ENCODE assay signal across 8 mouse cellular contexts in genomic region chr4:155122444-155123040, GRCm38 (mm10). TPM values are rescaled to one million over a fixed set of nuclear protein-coding genes. Genes with fewer than 3 reads are reported as not detected.
A peak's percentile ranks its signal among the peaks of the same experiment; 100 is the strongest.
DNase-seq lines count a peak whose midpoint lies in the region; ATAC-seq and TF ChIP-seq lines count a peak whose summit lies in the region.

No protein-coding gene starts in this region.

- peaks cover 40% of the 10 kb centered on the region for H3K4me1 ChIP-seq in kidney, embryonic 16.5 days (ENCODE audit: insufficient read depth, low read length)
- H3K4me1 ChIP-seq in embryonic facial prominence, embryonic 14.5 days (ENCODE audit: control insufficient read depth, insufficient read depth, low read length): peaks cover 25% of the 10 kb centered on the region
- H3K4me1 ChIP-seq in heart, adult 2 months (ENCODE audit: control insufficient read depth, insufficient read depth, low read length): no peaks in the 10 kb centered on the region

- H3K4me3 ChIP-seq in kidney, embryonic 16.5 days (ENCODE audit: low read length): no peak overlapping the region
- no peak overlapping the region for H3K4me3 ChIP-seq in embryonic facial prominence, embryonic 14.5 days (ENCODE audit: low read depth, low read length)
- H3K4me3 ChIP-seq in heart, adult 2 months: no peak overlapping the region

- ATAC-seq in kidney, embryonic 16.5 days (ENCODE audit: low FRiP score, low TSS enrichment): peak; percentile 50
- ATAC-seq in embryonic facial prominence, embryonic 14.5 days (ENCODE audit: low read depth): peak; percentile 89

- no peak overlapping the region for H3K4me2 ChIP-seq in kidney, embryonic 16.5 days (replicated peaks; ENCODE audit: low read depth, low read length)
- H3K4me2 ChIP-seq in embryonic facial prominence, embryonic 14.5 days (ENCODE audit: low read depth, low read length): peak overlapping the region; percentile 31

- H3K36me3 ChIP-seq in kidney, embryonic 16.5 days (ENCODE audit: insufficient read depth, low read length): no peaks in the 10 kb centered on the region
- H3K36me3 ChIP-seq in embryonic facial prominence, embryonic 14.5 days (ENCODE audit: control insufficient read depth, insufficient read depth, low read length): no peaks in the 10 kb centered on the region
- H3K36me3 ChIP-seq in heart, adult 2 months (ENCODE audit: control insufficient read depth, insufficient read depth, low read length): no peaks in the 10 kb centered on the region

- intact Hi-C loops in heart, adult 2 months (cut with DNase I): no loop called here

- peaks cover 3% of the 10 kb centered on the region; the same call in 1 of the 2 replicates for H3K9me3 ChIP-seq in kidney, embryonic 16.5 days (ENCODE audit: low read length)
- peaks cover 12% of the 10 kb centered on the region for H3K9me3 ChIP-seq in embryonic facial prominence, embryonic 14.5 days (ENCODE audit: control insufficient read depth, low read length)

- WGBS in kidney, embryonic 16.5 days: 21% methylated on average over 16 of the region's 16 CpGs
- 9% methylated on average over 15 of the region's 16 CpGs for WGBS in embryonic facial prominence, embryonic 14.5 days
- WGBS in heart, adult 2 months: 36% methylated on average over 16 of the region's 16 CpGs

- no peak overlapping the region; the same call in 1 of the 2 replicates for H3K9ac ChIP-seq in kidney, embryonic 16.5 days (replicated peaks; ENCODE audit: low read length)
- H3K9ac ChIP-seq in embryonic facial prominence, embryonic 14.5 days (ENCODE audit: low read depth, low read length): peak overlapping the region; percentile 53
- H3K9ac ChIP-seq in heart, adult 2 months (ENCODE audit: low read depth, low read length): no peak overlapping the region

- no peak for TF ChIP-seq EP300 in heart, adult 2 months (IDR thresholded peaks at IDR 0.05; ENCODE audit: insufficient read depth, low read depth, low read length)

- TF ChIP-seq POLR2A in heart, adult 2 months (IDR thresholded peaks at IDR 0.05; ENCODE audit: insufficient read depth, low read depth, low read length): no peak

- no peak for TF ChIP-seq CTCF in heart, adult 2 months (IDR thresholded peaks at IDR 0.05)

- H3K27me3 ChIP-seq in kidney, embryonic 16.5 days (ENCODE audit: insufficient read depth, low read length): no peaks in the 10 kb centered on the region
- H3K27me3 ChIP-seq in embryonic facial prominence, embryonic 14.5 days (replicated peaks; ENCODE audit: control insufficient read depth, insufficient read depth, low read length): no peaks in the 10 kb centered on the region
- no peaks in the 10 kb centered on the region for H3K27me3 ChIP-seq in heart, adult 2 months (ENCODE audit: control insufficient read depth, insufficient read depth, low read length)

- no peaks in the 10 kb centered on the region for H3K79me2 ChIP-seq in heart, adult 2 months (replicated peaks; ENCODE audit: control insufficient read depth, insufficient read depth, low read length)

- peak overlapping the region; percentile 45 for H3K27ac ChIP-seq in kidney, embryonic 16.5 days (ENCODE audit: low read length)
- H3K27ac ChIP-seq in embryonic facial prominence, embryonic 14.5 days (replicated peaks; ENCODE audit: low read depth, low read length): peak overlapping the region; percentile 94
- H3K27ac ChIP-seq in heart, adult 2 months: peak overlapping the region; percentile 23

- no peak for DNase-seq in kidney, adult 18-20 months
- peak; percentile 97 for DNase-seq in embryonic facial prominence, embryonic 14.5 days (ENCODE audit: low spot score)
- DNase-seq in heart, adult 2 months: peak in 1 of 2 experiments; percentile 67
- DNase-seq in kidney, postnatal 14 days: peak; percentile 75
- DNase-seq in lung, adult 18-20 months: peak; percentile 82 to 88
- DNase-seq in right cerebral cortex, adult 18-20 months: peak; percentile 98
- no peak for DNase-seq in thymus, postnatal 14 days

RNA-seq across cellular contexts. Expression of gene Morn1, which starts 36.2 kb away (rescaled TPM):
- polyA plus RNA-seq in kidney, embryonic 16.5 days (2015; fragmentation: Nextera tagmentation; extraction: Ambion mirVana): 5.9 and 7.0 TPM in 2 replicates
- 3.9 and 4.7 TPM in 2 replicates for polyA plus RNA-seq in embryonic facial prominence, embryonic 14.5 days (2014; fragmentation: Nextera tagmentation; extraction: Ambion mirVana)
- 1 to 10 TPM; 1.1 to 1.3 TPM for total RNA-seq in heart, adult 2 months (2021)
- 2.5 and 2.6 TPM in 2 replicates for polyA plus RNA-seq in heart, adult 2 months (2012; rRNA removed)

RNA-seq across cellular contexts. Expression of gene Rer1, which starts 36.4 kb away (rescaled TPM):
- polyA plus RNA-seq in kidney, embryonic 16.5 days (2015; fragmentation: Nextera tagmentation; extraction: Ambion mirVana): 158 and 162 TPM in 2 replicates
- 180 and 187 TPM in 2 replicates for polyA plus RNA-seq in embryonic facial prominence, embryonic 14.5 days (2014; fragmentation: Nextera tagmentation; extraction: Ambion mirVana)
- 10 to 100 TPM; 67.6 to 74.7 TPM for total RNA-seq in heart, adult 2 months (2021)
- polyA plus RNA-seq in heart, adult 2 months (2012; rRNA removed): 54.7 and 102 TPM in 2 replicates

RNA-seq across cellular contexts. Expression of gene Pex10, which starts 55.7 kb away (rescaled TPM):
- 26.3 and 27.3 TPM in 2 replicates for polyA plus RNA-seq in kidney, embryonic 16.5 days (2015; fragmentation: Nextera tagmentation; extraction: Ambion mirVana)
- polyA plus RNA-seq in embryonic facial prominence, embryonic 14.5 days (2014; fragmentation: Nextera tagmentation; extraction: Ambion mirVana): 5.8 and 7.3 TPM in 2 replicates
- 10 to 100 TPM; 18.4 to 19.4 TPM for total RNA-seq in heart, adult 2 months (2021)
- polyA plus RNA-seq in heart, adult 2 months (2012; rRNA removed): 26.5 and 26.7 TPM in 2 replicates

Comparison
In these comparisons a context has a peak if more than half of its experiments do, and no peak if none do; other contexts are left out.
1. DNase-seq: peak in embryonic facial prominence, embryonic 14.5 days (single experiment), kidney, postnatal 14 days (single experiment), lung, adult 18-20 months (2 of 2) and right cerebral cortex, adult 18-20 months (single experiment); none in kidney, adult 18-20 months (single experiment) and thymus, postnatal 14 days (single experiment).
2. H3K27ac ChIP-seq: peak in every context shown above with its lines; median percentile 94 in embryonic facial prominence, embryonic 14.5 days; 45 in kidney, embryonic 16.5 days; 23 in heart, adult 2 months.